Mouse (Mus musculus) kidney, postnatal 0 days (tissue): Measurements from ENCODE around the gene Kcnab1. TPM values are rescaled to one million over a fixed set of nuclear protein-coding genes. Genes with fewer than 3 reads are reported as not detected.
"Not testable (repeated sequence)": the region's sequence is repeated elsewhere in the genome, so short reads cannot be mapped to it uniquely, and the experiment has no call there.

Experiments
- ATAC-seq: fragments of 200-750 bp; cut with Nextera tagmentation; replicated peaks from 2 replicates; pipeline ENCODE4 v1.8.0; 2017; ENCODE audit warnings: low read depth, moderate number of reproducible peaks, moderate TSS enrichment, moderate library complexity; ENCODE audit not compliant: low FRiP score
- DNase-seq: peaks from one replicate; pipeline ENCODE4 v3.0.0-alpha.2; 2016; ENCODE audit warnings: low spot score
- H3K27ac ChIP-seq: fragments of 300-500 bp; sonication (generic); 2 replicates; pipeline ENCODE4 v1.5.1; 2014; ENCODE audit warnings: mild to moderate bottlenecking
- H3K27me3 ChIP-seq: fragments of 300-500 bp; sonication (generic); 2 replicates; pipeline ENCODE4 v1.6.1; 2014; ENCODE audit warnings: low read length, mixed read lengths; ENCODE audit not compliant: insufficient read depth
- H3K36me3 ChIP-seq: fragments of 300-500 bp; sonication (generic); 2 replicates; pipeline ENCODE4 v1.6.1; 2014; ENCODE audit warnings: low read length, mixed read lengths; ENCODE audit not compliant: insufficient read depth
- H3K4me1 ChIP-seq: fragments of 300-500 bp; sonication (generic); replicated peaks from 2 replicates; pipeline ENCODE4 v1.6.1; 2014; ENCODE audit warnings: antibody characterized with exemption, low read length, mixed read lengths; ENCODE audit not compliant: insufficient read depth
- H3K4me2 ChIP-seq: fragments of 300-500 bp; sonication (generic); 2 replicates; pipeline ENCODE4 v1.6.1; 2014; ENCODE audit warnings: mild to moderate bottlenecking, low read length, moderate library complexity, mixed read lengths
- H3K4me3 ChIP-seq: fragments of 300-500 bp; sonication (generic); replicated peaks from 2 replicates; pipeline ENCODE4 v1.5.1; 2014; ENCODE audit warnings: low read depth, low read length
- H3K9ac ChIP-seq: fragments of 300-500 bp; sonication (generic); 2 replicates; pipeline ENCODE4 v1.6.1; 2014; ENCODE audit warnings: low read depth, low read length
- H3K9me3 ChIP-seq: fragments of 300-500 bp; sonication (generic); replicated peaks from 2 replicates; pipeline ENCODE4 v1.6.1; 2016; ENCODE audit warnings: low read length, inconsistent platforms, mixed read lengths
- CTCF ChIP-seq: IDR thresholded peaks from 2 replicates; pipeline ENCODE4 v1.5.1; 2016; ENCODE audit warnings: antibody characterized with exemption, low read depth, mild to moderate bottlenecking, moderate library complexity
- WGBS: fragments of 180-500 bp; shearing (Covaris S2); extraction: QIAGEN DNeasy Blood & Tissue Kit; methylation state at CpG from one replicate; pipeline ENCODE4 v1.1.7; 2014; 5-methylcytosine and 5-hydroxymethylcytosine counted together
- polyA plus RNA-seq: library from polyadenylated mRNA; unstranded; fragments of >200 nt; fragmentation: Nextera tagmentation; extraction: Ambion mirVana; gene quantifications from 2 replicates; pipeline ENCODE4 v1.2.1, GENCODE M21; 2015

The Kcnab1 gene
- polyA plus RNA-seq, 1 experiment from 2014 or later, result 4.0 TPM

- H3K4me1 ChIP-seq, result no peaks in the 10 kb centered on the region
- no peak overlapping the region for H3K4me3 ChIP-seq
- H3K27me3 ChIP-seq, result no peaks in the 10 kb centered on the region
- no peak for DNase-seq
- no peak for TF ChIP-seq CTCF
- peaks cover 54% of the 10 kb centered on the region for H3K36me3 ChIP-seq
- H3K9me3 ChIP-seq, result no peaks in the 10 kb centered on the region
- no peak overlapping the region for H3K4me2 ChIP-seq
- H3K27ac ChIP-seq, result no peak overlapping the region
- no peak overlapping the region for H3K9ac ChIP-seq
- ATAC-seq, result no peak
Measured at GRCm38 (mm10) chr3:65385771-65386170, 276.6 kb downstream of the Kcnab1 start.

- H3K4me2 ChIP-seq, result peak overlapping the region; percentile 77
- H3K9ac ChIP-seq, result peak overlapping the region; percentile 89
- 16% methylated on average over 6 of the region's 6 CpGs for WGBS
- peak overlapping the region; percentile 69 for H3K4me3 ChIP-seq
- DNase-seq (peak; percentile 52), ATAC-seq (no peak)
- H3K4me1 ChIP-seq, result 0 out of 2 replicates have a peak, but pooled peaks cover 5% of the 10 kb centered on the region
- H3K27ac ChIP-seq, result peak overlapping the region; percentile 93
- peaks cover 25% of the 10 kb centered on the region for H3K36me3 ChIP-seq
- TF ChIP-seq CTCF, result no peak
- H3K27me3 ChIP-seq, result no peaks in the 10 kb centered on the region
- no peaks in the 10 kb centered on the region for H3K9me3 ChIP-seq
Measured at GRCm38 (mm10) chr3:65391222-65391783, 282.1 kb downstream of the Kcnab1 start.

GRCm38 (mm10) chr3:65391784-65392420 is 282.7 kb downstream of the Kcnab1 start:
- H3K9me3 ChIP-seq, result no peaks in the 10 kb centered on the region
- H3K27me3 ChIP-seq, result no peaks in the 10 kb centered on the region
- H3K4me1 ChIP-seq, result 0 out of 2 replicates have a peak, but pooled peaks cover 5% of the 10 kb centered on the region
- under 1% methylated on average over 37 of the region's 37 CpGs for WGBS
- ATAC-seq (peak; percentile 61), DNase-seq (peak; percentile 78)
- peak overlapping the region; percentile 89 for H3K9ac ChIP-seq
- TF ChIP-seq CTCF, result peak; percentile 39; the same call in 1 of the 2 replicates
- H3K36me3 ChIP-seq, result peaks cover 20% of the 10 kb centered on the region
- peak overlapping the region; percentile 77 for H3K4me2 ChIP-seq
- peak overlapping the region; percentile 69 for H3K4me3 ChIP-seq
- H3K27ac ChIP-seq, result peak overlapping the region; percentile 93

GRCm38 (mm10) chr3:65392421-65392817 is 283.2 kb downstream of the Kcnab1 start, which contains the start of gene Ssr3:
Gene Ssr3, minus strand, starts transcription at chr3:65392623.
- no peak for TF ChIP-seq CTCF
- Histone ChIP-seq H3K27ac (peak within 1 kb of the TSS; percentile 93), H3K36me3 (peaks cover 15% of the 10 kb centered on the region), H3K9ac (peak within 1 kb of the TSS; percentile 89), H3K4me2 (peak within 1 kb of the TSS; percentile 77), H3K9me3 (no peaks in the 10 kb centered on the region), H3K4me3 (peak within 1 kb of the TSS; percentile 69), H3K4me1 (0 out of 2 replicates have a peak, but pooled peaks cover 5% of the 10 kb centered on the region), H3K27me3 (no peaks in the 10 kb centered on the region)
- ATAC-seq (peak; percentile 99), DNase-seq (peak; percentile 98)
- WGBS, result 0% methylated on average over 36 of the region's 36 CpGs

GRCm38 (mm10) chr3:65395111-65395510 is 285.9 kb downstream of the Kcnab1 start:
- H3K9ac ChIP-seq, DNase-seq, H3K9me3 ChIP-seq, H3K4me1 ChIP-seq, H3K27ac ChIP-seq, H3K36me3 ChIP-seq, H3K27me3 ChIP-seq, ATAC-seq, H3K4me2 ChIP-seq, H3K4me3 ChIP-seq: not testable (repeated sequence)
- 54% methylated on average over 1 of the region's 1 CpGs for WGBS

GRCm38 (mm10) chr3:65396835-65397504 is 287.8 kb downstream of the Kcnab1 start:
- no peak overlapping the region for H3K4me3 ChIP-seq
- no peaks in the 10 kb centered on the region for H3K9me3 ChIP-seq
- H3K27ac ChIP-seq, result no peak overlapping the region
- DNase-seq (no peak), ATAC-seq (no peak)
- H3K4me2 ChIP-seq, result no peak overlapping the region
- H3K9ac ChIP-seq, result no peak overlapping the region
- 81% methylated on average over 4 of the region's 4 CpGs for WGBS
- no peak for TF ChIP-seq CTCF
- no peaks in the 10 kb centered on the region for H3K4me1 ChIP-seq
- H3K27me3 ChIP-seq, result no peaks in the 10 kb centered on the region
- no peaks in the 10 kb centered on the region for H3K36me3 ChIP-seq
